Mouse (Mus musculus) left cerebral cortex, postnatal 10 days (tissue): ENCODE measurements at regions not wholly inside any gene's neighbourhood (a gene's known extent, or its start where the extent isn't known, plus 50 kb on each side); places are given as distances from the start of the nearest gene placed in this dataset.
A peak's percentile ranks its signal among the peaks of the same experiment; 100 is the strongest.

ENCODE experiments used
- DNase-seq, 2 experiments: peaks; one replicate each; pipeline ENCODE4 v3.0.0; 2021 to 2022; ENCODE audit warnings: low spot score in 2 of 2, mixed read lengths in 1 of 2; ENCODE audit errors: extremely low spot score in 1 of 2
- intact Hi-C: fragments of 180-260 bp; cut with DNase I; formaldehyde crosslinking; loops from one replicate; pipeline ENCODE4 v1.15.1; 2025

DNA sequence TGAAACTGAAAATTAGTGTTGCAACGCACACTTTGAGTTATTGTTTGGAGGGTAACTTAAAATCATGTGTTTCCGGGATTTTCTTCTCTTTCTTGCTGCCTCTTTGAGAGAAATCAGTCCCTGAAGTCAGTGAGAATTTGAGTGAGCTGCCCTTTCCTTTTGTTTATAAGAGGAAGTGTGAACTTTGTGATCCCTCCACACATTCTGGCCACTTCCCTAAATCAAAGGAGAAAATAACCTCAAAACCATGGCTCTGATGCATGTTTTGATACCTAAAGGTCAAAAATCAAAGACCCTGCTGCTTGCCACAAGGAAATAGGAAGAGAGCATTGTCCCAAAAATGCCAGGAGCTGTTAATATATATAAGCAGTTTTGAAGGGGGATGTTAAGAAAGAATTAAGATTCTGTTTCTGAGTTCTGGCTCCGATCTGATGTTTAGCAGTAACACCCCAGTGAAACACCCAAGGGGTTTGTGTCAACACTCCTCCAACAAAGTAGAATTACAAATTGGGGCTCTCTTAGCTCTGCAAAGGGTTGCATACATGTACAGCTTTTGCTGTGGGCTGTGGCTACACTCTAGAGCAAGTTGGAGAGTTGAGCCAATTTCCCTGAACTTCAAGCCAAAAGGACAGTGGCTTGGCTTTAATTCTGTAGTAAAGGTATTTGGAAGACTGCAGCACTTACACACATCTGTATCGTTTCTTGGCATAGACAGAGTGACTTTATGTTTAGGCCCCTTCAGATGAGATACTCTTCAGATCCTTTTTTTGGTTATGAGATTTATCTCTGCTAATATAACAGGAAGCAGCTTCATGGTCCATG lies 97.5 kb upstream of the Marcks start:
- no peak for DNase-seq

GRCm38 (mm10) chr10:37231936-37232556 lies 93.3 kb upstream of the Marcks start:
- intact Hi-C loops, result no loop called here
- DNase-seq, result peak in 1 of 2 experiments; percentile 52

More for the DNA sequence above, 97.5 kb upstream of the Marcks start:
- intact Hi-C loops, result no loop called here

GRCm38 (mm10) chr10:37231159-37231558 lies 92.4 kb upstream of the Marcks start:
- intact Hi-C loops, result no loop called here
- DNase-seq, result no peak

- intact Hi-C loops, result no loop called here
- DNase-seq, result no peak
Observed at GRCm38 (mm10) chr10:37227889-37228288, 89.2 kb upstream of the Marcks start.

DNA sequence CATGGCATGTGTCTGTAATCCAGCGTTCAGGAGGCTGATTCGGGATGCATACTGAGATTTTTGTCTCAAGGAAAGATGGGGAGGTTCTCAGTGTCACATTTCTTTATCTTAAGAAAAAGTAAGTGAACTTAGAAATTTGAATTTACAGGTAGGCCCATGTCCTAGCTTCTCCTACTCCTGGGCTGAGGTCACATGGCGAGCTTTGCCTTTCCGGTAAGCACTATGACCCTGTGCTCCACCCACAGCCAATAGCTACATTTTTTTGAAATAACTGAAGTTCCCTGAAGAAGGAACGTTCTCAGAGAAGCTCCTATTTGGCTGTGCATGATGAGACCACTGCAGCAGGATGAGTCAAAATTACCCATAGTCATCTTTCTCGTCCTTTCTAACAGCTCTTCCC lies 83.0 kb upstream of the Marcks start:
- no peak for DNase-seq
- intact Hi-C loops, result no loop called here

GRCm38 (mm10) chr10:37220434-37220833 lies 81.7 kb upstream of the Marcks start:
- intact Hi-C loops, result no loop called here
- no peak for DNase-seq

- intact Hi-C loops, result no loop called here
- no peak for DNase-seq
Observed at GRCm38 (mm10) chr10:37219936-37220335, 81.2 kb upstream of the Marcks start.

DNA sequence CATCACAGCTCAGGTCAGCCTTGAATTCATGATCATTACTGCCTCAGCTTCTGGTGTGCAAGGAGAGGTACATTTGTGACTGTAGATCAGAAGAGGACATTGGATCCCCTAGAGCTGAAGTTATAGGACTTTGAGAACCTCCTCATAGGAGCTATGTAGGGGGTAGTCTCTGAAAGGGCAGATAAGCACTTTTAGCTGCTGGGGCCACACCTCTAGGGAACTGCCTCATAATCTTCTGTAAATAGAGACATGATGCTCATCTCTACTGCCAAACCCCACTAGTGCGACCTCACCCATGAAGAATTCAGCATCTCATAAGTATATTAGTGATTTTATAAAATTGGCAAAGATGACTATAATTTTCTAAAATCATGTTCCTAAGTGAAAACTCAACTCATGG lies 80.7 kb upstream of the Marcks start:
- DNase-seq, result no peak
- intact Hi-C loops, result no loop called here

DNA sequence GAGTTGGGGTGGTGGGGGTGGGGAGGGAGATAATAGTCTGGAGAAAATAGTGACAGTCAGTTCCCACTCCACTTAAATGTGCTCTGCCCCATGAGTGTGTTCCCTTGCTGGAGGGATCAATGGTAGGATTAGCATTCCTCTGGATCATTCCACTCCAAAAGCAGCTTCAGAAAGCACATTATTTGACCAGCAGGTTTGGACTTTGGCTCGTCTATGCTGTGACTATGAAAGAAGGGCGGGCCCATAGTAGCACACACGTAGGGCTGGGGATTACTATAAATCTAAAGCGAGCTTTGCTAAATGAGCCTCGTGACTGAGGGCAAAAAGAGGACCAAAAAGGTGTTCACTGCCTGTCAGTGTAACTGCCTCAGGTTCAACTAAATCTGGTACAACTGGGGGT lies 75.9 kb upstream of the Marcks start:
- no peak for DNase-seq
- intact Hi-C loops, result no loop called here

DNA sequence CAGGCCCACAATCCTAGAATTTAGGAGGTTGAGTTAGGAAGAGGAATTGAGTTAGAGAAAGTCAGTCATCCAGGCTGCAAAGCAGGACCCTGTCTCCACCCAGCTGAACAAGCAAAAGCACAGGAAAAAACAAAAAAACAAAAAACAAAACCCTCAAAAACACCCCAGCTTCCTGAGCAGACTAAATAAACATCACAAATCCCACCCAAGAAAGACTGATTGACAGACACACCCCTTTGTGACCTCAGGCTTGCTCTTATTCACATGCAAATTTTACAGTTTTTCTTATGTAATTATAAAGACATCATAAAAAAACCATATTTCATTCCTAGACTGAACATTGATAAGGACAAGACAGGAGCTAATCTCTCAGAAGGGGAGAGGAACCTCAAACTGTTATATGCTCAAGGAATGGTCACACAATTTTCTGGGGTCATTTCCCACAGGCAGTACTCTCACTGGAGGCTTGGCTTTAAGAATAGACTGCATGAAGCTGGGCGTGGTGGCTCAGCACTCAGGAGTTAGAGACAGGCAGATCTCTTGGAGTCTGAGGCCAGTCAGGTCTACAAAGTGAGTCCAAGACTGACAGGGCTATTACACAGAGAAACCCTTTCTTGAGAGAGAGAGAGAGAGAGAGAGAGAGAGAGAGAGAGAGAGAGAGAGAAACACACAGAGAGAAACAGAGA lies 73.8 kb upstream of the Marcks start:
- intact Hi-C loops, result no loop called here

GRCm38 (mm10) chr10:37211305-37211704 lies 72.6 kb upstream of the Marcks start:
- intact Hi-C loops, result no loop called here
- DNase-seq, result no peak

More for the DNA sequence above, 73.8 kb upstream of the Marcks start:
- no peak for DNase-seq

DNA sequence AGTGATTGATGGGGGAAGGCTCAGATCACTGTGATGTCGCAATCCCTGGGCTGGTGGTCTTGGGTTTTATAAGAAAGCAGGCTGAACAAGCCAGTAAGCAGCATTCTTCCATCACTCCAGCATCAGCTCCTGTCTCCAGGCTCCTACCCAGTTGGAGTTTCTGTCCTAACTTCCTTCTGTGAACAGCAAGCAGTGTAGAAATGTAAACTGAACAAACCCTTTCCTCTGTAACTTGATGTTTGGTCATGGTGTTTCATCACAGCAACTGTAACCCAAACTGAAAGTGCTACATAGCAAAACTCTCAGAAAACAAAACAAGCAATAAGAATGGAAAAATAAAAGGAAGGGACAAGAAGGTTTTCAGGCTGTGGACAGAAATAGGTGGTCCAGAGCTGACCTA lies 71.5 kb upstream of the Marcks start:
- intact Hi-C loops, result no loop called here
- no peak for DNase-seq

DNA sequence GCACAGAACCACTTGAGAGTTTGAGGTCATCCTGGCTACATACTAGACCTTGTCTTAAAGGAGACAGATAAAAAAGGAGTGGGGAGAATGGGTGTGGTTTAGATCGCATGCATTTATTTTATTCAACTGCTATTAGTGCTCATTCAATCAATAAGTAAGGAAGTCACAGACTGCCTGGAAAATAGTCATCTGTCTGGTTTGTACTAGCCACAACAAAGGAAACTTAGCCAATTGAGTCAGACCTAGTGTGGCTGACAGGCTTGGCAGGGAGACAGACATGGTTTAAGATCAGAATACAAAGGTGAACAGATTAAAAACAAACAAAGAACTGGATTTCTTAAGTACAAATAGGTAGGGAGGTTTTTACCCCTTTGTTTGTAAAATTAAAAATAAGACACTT lies 68.3 kb upstream of the Marcks start:
- no peak for DNase-seq
- intact Hi-C loops, result no loop called here

DNA sequence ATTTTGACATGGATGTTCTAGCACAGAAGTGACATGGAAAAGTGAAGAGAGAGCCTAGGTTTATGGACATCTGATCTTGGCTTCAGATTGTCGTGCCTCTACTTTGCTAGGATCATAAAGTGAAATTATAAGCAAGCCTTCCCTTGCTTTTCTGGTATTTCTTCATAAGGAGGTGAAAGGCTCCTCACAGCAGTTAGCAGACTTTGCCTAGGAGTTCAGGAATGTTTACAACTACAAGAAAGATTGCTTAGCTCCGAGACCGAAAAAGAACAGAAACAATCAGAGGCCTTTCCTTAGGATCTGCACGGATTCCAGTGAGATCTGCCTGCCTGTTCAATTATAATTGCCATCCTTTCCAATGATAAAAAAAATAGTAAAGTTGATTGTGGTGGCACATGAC lies 67.8 kb upstream of the Marcks start:
- intact Hi-C loops, result no loop called here
- no peak for DNase-seq

DNA sequence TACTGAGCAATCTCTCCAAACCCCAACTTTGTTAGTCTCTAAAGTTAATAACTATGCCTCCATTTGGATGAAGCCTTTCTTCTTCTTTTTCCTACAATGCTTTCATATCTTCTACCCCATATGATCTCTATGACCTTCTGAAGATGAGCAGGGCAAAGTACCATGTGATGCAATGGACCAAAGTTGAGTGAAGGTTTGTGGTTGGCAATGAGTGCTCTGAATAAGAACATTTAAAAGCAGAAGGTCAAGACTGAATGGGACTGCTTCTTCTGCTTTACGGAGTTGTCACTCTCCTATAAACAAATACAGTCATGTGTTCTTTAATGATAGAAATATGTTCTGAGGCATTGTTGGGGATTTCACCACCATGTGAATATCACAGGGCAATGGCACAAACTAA lies 65.0 kb upstream of the Marcks start:
- DNase-seq, result no peak
- intact Hi-C loops, result no loop called here

GRCm38 (mm10) chr10:37194798-37195453 lies 56.2 kb upstream of the Marcks start:
- intact Hi-C loops, result no loop called here
- DNase-seq, result peak in 1 of 2 experiments; percentile 37

DNA sequence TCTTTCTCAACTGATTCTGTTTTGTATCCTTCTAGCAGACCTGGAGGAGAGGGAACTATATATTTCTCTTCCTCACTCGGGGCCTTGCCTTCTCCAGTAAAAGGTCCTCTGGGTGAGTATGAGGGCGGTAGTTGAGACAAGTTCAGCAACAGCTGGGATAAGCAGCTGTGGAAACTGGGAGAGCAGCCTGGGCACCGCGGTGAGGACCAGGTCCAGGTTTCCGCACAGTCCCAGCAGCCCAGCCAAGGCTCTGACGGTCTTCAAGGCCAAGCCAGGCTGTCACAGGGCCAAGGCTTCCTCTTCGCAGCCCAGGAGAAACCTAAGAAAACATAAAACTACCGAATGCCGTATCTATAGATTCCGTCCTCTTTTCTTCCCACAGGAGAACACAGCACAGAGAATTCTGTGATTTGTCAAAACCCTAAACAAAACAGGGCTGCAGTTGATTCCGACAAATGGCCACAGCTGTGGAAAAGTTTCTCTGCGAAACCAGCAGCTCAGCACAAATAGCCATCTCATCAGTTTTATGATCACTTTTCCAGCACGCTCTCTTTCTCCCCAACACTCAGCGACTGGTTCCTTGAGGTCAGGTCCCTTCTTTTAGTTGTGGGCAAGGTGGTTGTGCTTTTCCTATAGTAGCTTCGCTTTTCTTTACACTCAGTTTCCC lies 55.5 kb upstream of the Marcks start:
- intact Hi-C loops, result no loop called here
- peak in 1 of 2 experiments; percentile 38 for DNase-seq

- intact Hi-C loops, result no loop called here
Observed at GRCm38 (mm10) chr10:37192661-37193060, 53.9 kb upstream of the Marcks start.

GRCm38 (mm10) chr10:37190092-37190491 lies 51.4 kb upstream of the Marcks start:
- intact Hi-C loops, result no loop called here
- no peak for DNase-seq

More at GRCm38 (mm10) chr10:37192661-37193060, 53.9 kb upstream of the Marcks start:
- no peak for DNase-seq
